Mouse (Mus musculus): ENCODE results near the gene Mtor. TPM values are rescaled to one million over a fixed set of nuclear protein-coding genes. Genes with fewer than 3 reads are reported as not detected.

Gene Mtor
- 26.5 and 30.3 TPM in 2 replicates for polyA plus RNA-seq (2012; rRNA removed)

GRCm38 (mm10) chr4:148448179-148448852 lies at the start of gene Mtor:
Mtor (plus strand) TSS chr4:148448611.

GRCm38 (mm10) chr4:148444250-148444967 lies 4.0 kb upstream of the Mtor start, which contains the start of gene Ubiad1:
Ubiad1 (minus strand) TSS chr4:148444771.

DNA sequence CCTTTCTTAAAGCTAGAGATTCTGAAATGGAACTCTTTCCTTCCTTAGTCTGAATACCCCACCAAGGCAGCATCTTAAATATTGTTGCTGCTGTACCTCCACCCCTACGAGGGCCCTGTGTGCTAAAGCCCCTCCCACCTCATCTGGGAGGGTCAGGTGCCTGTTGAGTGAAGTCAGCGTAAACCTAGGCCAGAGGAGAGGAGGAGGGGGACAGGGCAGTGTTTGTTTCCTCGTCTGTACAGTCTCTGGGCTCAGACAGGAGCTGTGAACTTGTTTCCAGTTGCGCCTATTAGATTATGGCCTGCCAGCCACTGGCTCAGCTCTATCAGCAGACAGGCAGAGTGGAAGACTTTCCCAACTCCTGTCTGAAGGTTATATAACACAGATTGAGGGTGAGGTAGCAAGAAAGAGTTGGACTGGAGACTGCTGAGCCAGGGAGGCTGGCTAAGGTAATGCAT lies 52.0 kb downstream of the Mtor start, which contains the start of gene Angptl7:
Gene Angptl7 (minus strand): TSS at position 51 of the 458 bp plus-strand sequence.

DNA sequence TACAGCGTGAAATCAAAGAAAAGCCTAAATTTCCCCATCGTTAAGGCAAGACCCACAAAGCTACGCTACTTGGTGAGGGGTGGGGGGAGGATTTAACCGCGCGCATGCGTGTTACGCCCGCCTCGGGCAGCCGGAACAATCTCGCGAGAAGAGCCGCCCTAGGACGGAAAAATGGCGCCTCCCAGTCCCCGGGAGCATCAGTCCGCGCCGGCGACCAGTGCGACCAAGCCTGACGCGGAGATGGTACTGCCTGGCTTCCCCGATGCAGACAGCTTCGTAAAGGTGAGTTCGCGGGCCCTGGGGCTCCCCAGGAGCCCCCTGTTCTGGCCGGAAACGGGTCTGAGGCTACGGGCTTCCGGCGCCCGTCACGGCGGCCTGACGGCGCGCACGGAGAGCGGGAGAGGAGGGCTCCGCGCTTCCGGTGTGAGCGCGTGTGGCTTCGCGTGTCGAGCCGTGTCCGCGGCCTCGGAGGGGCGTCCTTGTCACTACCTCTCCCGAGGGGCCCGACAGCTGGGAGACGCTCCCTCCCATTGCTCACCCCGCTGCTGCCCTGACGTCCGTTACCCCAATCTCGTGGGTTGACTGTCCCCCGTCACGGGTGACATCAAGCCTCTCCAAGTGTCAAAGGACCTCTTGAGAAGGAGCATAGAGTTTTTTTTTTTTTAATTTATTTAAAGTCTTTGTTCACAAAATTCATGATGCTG lies 110.0 kb downstream of the Mtor start, which contains the start of gene Exosc10:
Gene Exosc10 (plus strand): TSS at position 133 of the 704 bp plus-strand sequence.

DNA sequence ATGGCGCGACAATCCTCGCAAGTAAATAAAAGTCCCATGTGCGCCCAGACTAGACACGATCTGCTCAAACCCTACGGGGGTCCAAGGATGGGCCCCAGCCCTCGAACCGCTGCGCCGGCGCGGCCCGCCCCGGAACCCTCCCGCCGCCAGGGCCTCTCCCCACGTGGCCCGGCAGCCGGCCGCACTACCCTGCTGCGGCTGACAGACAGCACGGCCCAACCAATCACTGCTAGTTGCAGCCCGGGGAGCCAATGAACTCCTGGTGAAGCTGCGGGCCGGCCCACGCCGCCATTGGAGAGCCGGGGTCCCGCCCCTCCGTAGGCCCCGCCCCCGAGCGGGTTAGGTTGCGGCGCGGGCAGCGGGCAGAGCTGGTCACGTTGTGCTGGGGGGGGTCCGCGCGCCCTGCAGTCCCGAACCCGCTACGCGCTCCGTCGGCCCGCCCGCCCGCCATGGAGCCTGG lies 142.8 kb downstream of the Mtor start, which contains the start of gene Srm:
Gene Srm (plus strand): TSS at position 333 of the 460 bp plus-strand sequence.

GRCm38 (mm10) chr4:148602357-148603120 lies 154.1 kb downstream of the Mtor start, which contains the start of gene Masp2:
Masp2 (plus strand) TSS chr4:148602554.

Other genes starting within 250 kb of the Mtor start
- gene Disp3, start 160.6 kb upstream of the Mtor start, polyA plus RNA-seq (2012; rRNA removed) = 0.09 and 0.17 TPM in 2 replicates
- gene Ubiad1, start 3.8 kb upstream of the Mtor start, polyA plus RNA-seq (2012; rRNA removed) = 29.7 and 34.3 TPM in 2 replicates
- 3.7 and 3.8 TPM in 2 replicates for gene Angptl7, start 51.8 kb downstream of the Mtor start, polyA plus RNA-seq (2012; rRNA removed)
- gene Exosc10, start 109.8 kb downstream of the Mtor start, polyA plus RNA-seq (2012; rRNA removed) = 27.9 and 31.4 TPM in 2 replicates
- 161 and 175 TPM in 2 replicates for gene Srm, start 142.9 kb downstream of the Mtor start, polyA plus RNA-seq (2012; rRNA removed)
- 5.7 and 7.4 TPM in 2 replicates for gene Masp2, start 153.9 kb downstream of the Mtor start, polyA plus RNA-seq (2012; rRNA removed)
- 15.8 and 39.9 TPM in 2 replicates for gene Tardbp, start 178.4 kb downstream of the Mtor start, polyA plus RNA-seq (2012; rRNA removed)
- gene Gm572, start 194.7 kb downstream of the Mtor start, polyA plus RNA-seq (2012; rRNA removed) = 0.13 TPM in 1 of 2 replicates, not detected in the other